Mouse (Mus musculus) spleen, adult 2 months (tissue): ENCODE measurements around the gene Gstm1.

ENCODE experiments used
- CTCF ChIP-seq: fragments of 200-500 bp; IDR thresholded peaks from 2 replicates; pipeline ENCODE4 v1.5.1; 2011; ENCODE audit warnings: mild to moderate bottlenecking, inconsistent platforms; ENCODE audit not compliant: insufficient read depth, insufficient read length, insufficient replicate concordance; ENCODE audit errors: extremely low read depth
- POLR2A ChIP-seq: fragments of 200-500 bp; IDR thresholded peaks from 2 replicates; pipeline ENCODE4 v1.6.1; 2011; ENCODE audit warnings: low read depth, low read length, inconsistent platforms

DNA sequence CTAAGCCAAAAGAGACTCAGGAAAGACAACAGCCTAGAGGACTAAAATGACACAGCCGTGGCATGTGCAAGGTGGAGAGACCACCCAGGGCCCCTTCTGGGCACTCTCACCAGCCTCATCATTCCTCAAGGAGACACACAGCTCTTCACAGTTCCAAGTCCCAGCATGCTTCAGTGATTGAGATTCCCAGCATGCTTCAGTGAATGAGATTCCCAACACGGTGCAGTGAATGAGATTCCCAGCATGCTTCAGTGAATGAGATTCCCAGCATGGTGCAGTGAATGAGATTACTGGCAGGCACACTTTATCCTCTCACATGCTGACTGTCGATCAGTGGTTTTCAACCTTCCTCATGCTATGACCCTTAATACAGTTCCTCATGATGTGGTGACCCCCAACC is 6.2 kb downstream of the Gstm1 start:
- TF ChIP-seq POLR2A (no peak), CTCF (no peak)
